Mouse (Mus musculus) hindbrain, embryonic 13.5 days (tissue): ENCODE data around the gene Sgsm2. TPM values are rescaled to one million over a fixed set of nuclear protein-coding genes. Genes with fewer than 3 reads are reported as not detected.

Experiments
- ATAC-seq: fragments of 200-750 bp; cut with Nextera tagmentation; 2 replicates; pipeline ENCODE4 v1.8.0; 2017; ENCODE audit warnings: moderate TSS enrichment; ENCODE audit not compliant: low FRiP score
- H3K27ac ChIP-seq: fragments of 300-500 bp; sonication (generic); 2 replicates; pipeline ENCODE4 v1.5.1; 2015; ENCODE audit warnings: inconsistent platforms, mild to moderate bottlenecking, moderate library complexity
- H3K27me3 ChIP-seq: fragments of 300-500 bp; sonication (generic); 2 replicates; pipeline ENCODE4 v1.6.1; 2015; ENCODE audit warnings: mild to moderate bottlenecking, inconsistent platforms
- H3K36me3 ChIP-seq: fragments of 300-500 bp; sonication (generic); 2 replicates; pipeline ENCODE4 v1.6.1; 2015; ENCODE audit warnings: mild to moderate bottlenecking, inconsistent platforms
- H3K4me1 ChIP-seq: fragments of 300-500 bp; sonication (generic); replicated peaks from 2 replicates; pipeline ENCODE4 v1.6.1; 2015; ENCODE audit warnings: inconsistent platforms
- H3K4me2 ChIP-seq: fragments of 300-500 bp; sonication (generic); 2 replicates; pipeline ENCODE4 v1.6.1; 2015; ENCODE audit warnings: inconsistent platforms, mild to moderate bottlenecking, moderate library complexity
- H3K4me3 ChIP-seq: fragments of 300-500 bp; sonication (generic); 2 replicates; pipeline ENCODE4 v1.5.1; 2015; ENCODE audit warnings: mild to moderate bottlenecking, inconsistent platforms
- H3K9ac ChIP-seq: fragments of 300-500 bp; sonication (generic); 2 replicates; pipeline ENCODE4 v1.6.1; 2015; ENCODE audit warnings: mild to moderate bottlenecking, inconsistent platforms
- H3K9me3 ChIP-seq: fragments of 300-500 bp; sonication (generic); 2 replicates; pipeline ENCODE4 v1.6.1; 2016; ENCODE audit warnings: inconsistent platforms
- WGBS: fragments of 180-500 bp; shearing (Covaris S2); methylation state at CpG from one replicate; pipeline ENCODE4 v1.1.7; 2015; 5-methylcytosine and 5-hydroxymethylcytosine counted together
- polyA plus RNA-seq: library from polyadenylated mRNA; unstranded; fragments of >200 nt; fragmentation: Nextera tagmentation; extraction: Ambion mirVana; gene quantifications from 2 replicates; pipeline ENCODE4 v1.2.1, GENCODE M21; 2015

Sgsm2 gene
- polyA plus RNA-seq, 1 experiment from 2014 or later = 17.8 TPM

DNA sequence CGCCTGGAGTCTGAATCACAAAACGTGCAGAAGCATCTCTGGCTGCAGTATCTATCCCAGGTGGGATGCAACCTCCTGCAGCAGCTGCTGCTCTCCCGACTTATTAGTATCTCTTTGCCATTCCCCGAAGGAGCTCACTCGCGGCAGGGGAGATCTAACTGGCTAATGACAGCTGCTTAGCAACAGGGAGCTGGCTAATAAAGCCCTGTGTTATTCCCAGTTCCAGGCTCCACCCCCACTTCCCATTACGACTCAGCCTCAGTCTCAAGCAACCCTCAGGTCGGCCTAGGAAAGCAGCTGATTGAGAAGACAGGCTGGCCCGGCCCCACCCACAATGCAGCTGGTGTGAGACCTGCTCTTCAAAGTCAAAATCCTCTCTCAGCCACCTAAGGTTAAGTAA is 20.1 kb downstream of the Sgsm2 start:
- Histone ChIP-seq H3K4me1 (peaks cover 40% of the 10 kb centered on the region), H3K4me2 (peak overlapping the region; percentile 45), H3K27me3 (no peaks in the 10 kb centered on the region), H3K36me3 (no peaks in the 10 kb centered on the region), H3K4me3 (peak overlapping the region; percentile 16; the same call in 1 of the 2 replicates), H3K9ac (no peak overlapping the region), H3K9me3 (no peaks in the 10 kb centered on the region), H3K27ac (peak overlapping the region; percentile 84)
- 1% methylated on average over 9 of the region's 9 CpGs for WGBS
- peak; percentile 93 for ATAC-seq

- ATAC-seq = no peak
- H3K4me1 ChIP-seq = peaks cover 53% of the 10 kb centered on the region
- H3K4me3 ChIP-seq = no peak overlapping the region
- 65% methylated on average over 3 of the region's 3 CpGs for WGBS
- H3K9ac ChIP-seq = no peak overlapping the region
- H3K36me3 ChIP-seq = no peaks in the 10 kb centered on the region
- H3K9me3 ChIP-seq = no peaks in the 10 kb centered on the region
- no peak overlapping the region for H3K27ac ChIP-seq
- H3K4me2 ChIP-seq = no peak overlapping the region
- no peaks in the 10 kb centered on the region for H3K27me3 ChIP-seq
These were observed 22.2 kb downstream of the Sgsm2 start for GRCm38 (mm10) chr11:74874630-74875029.

GRCm38 (mm10) chr11:74870991-74871622 is 25.8 kb downstream of the Sgsm2 start:
- peak overlapping the region; percentile 59; the same call in 1 of the 2 replicates for H3K9ac ChIP-seq
- peak overlapping the region; percentile 31; the same call in 1 of the 2 replicates for H3K4me2 ChIP-seq
- ATAC-seq = no peak
- H3K27ac ChIP-seq = peak overlapping the region; percentile 81
- no peaks in the 10 kb centered on the region for H3K9me3 ChIP-seq
- no peak overlapping the region for H3K4me3 ChIP-seq
- 19% methylated on average over 12 of the region's 12 CpGs for WGBS
- H3K36me3 ChIP-seq = peaks cover 28% of the 10 kb centered on the region
- H3K27me3 ChIP-seq = no peaks in the 10 kb centered on the region
- peaks cover 52% of the 10 kb centered on the region for H3K4me1 ChIP-seq

DNA sequence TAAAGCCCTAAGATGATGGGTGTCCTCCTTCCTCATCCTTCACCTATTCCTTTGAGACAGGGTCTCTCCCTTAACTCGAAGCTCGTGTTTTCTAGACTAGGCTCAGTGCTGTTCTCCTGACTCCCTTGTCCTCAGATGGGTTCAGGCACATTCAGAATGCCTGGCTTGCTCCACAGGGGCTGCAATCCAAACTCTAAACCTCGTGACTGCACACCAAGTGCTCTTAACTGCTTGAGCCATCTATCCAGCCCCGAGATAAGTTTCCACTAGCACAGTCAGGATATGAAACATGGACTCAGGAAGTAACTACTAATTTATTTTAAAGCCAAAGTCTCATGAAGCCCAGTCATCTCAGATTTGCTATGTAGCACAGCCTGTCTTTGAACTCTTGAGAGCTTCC is 26.3 kb downstream of the Sgsm2 start:
- Histone ChIP-seq H3K9ac (no peak overlapping the region), H3K4me3 (no peak overlapping the region), H3K27me3 (no peaks in the 10 kb centered on the region), H3K9me3 (no peaks in the 10 kb centered on the region), H3K27ac (peak overlapping the region; percentile 81), H3K36me3 (peaks cover 29% of the 10 kb centered on the region), H3K4me1 (peaks cover 48% of the 10 kb centered on the region), H3K4me2 (0 out of 2 replicates have a peak overlapping the region, but pooled peaks have one; percentile 6)
- ATAC-seq = no peak
- WGBS = 82% methylated on average over 4 of the region's 4 CpGs

- Histone ChIP-seq H3K36me3 (peaks cover 39% of the 10 kb centered on the region), H3K9me3 (no peaks in the 10 kb centered on the region), H3K27ac (peak overlapping the region; percentile 81), H3K4me3 (no peak overlapping the region), H3K4me1 (peaks cover 41% of the 10 kb centered on the region), H3K9ac (peak overlapping the region; percentile 43; the same call in 1 of the 2 replicates), H3K4me2 (0 out of 2 replicates have a peak overlapping the region, but pooled peaks have one; percentile 3), H3K27me3 (no peaks in the 10 kb centered on the region)
- 56% methylated on average over 6 of the region's 6 CpGs for WGBS
- peak; percentile 66; the same call in 1 of the 2 replicates for ATAC-seq
These were observed 27.3 kb downstream of the Sgsm2 start for GRCm38 (mm10) chr11:74869603-74870002.

- Histone ChIP-seq H3K27ac (0 out of 2 replicates have a peak overlapping the region, but pooled peaks have one; percentile 12), H3K9me3 (no peaks in the 10 kb centered on the region), H3K9ac (no peak overlapping the region), H3K4me3 (no peak overlapping the region), H3K36me3 (peaks cover 50% of the 10 kb centered on the region), H3K4me2 (no peak overlapping the region), H3K27me3 (no peaks in the 10 kb centered on the region), H3K4me1 (peaks cover 39% of the 10 kb centered on the region)
- WGBS = 96% methylated on average over 13 of the region's 13 CpGs
- no peak for ATAC-seq
These were observed 28.7 kb downstream of the Sgsm2 start for GRCm38 (mm10) chr11:74868046-74868760.

GRCm38 (mm10) chr11:74867181-74867580 is 29.7 kb downstream of the Sgsm2 start:
- Histone ChIP-seq H3K4me1 (peaks cover 38% of the 10 kb centered on the region), H3K9me3 (no peaks in the 10 kb centered on the region), H3K27me3 (no peaks in the 10 kb centered on the region), H3K27ac (no peak overlapping the region), H3K4me2 (no peak overlapping the region), H3K9ac (no peak overlapping the region), H3K36me3 (peaks cover 58% of the 10 kb centered on the region), H3K4me3 (no peak overlapping the region)
- ATAC-seq = no peak
- WGBS = 97% methylated on average over 2 of the region's 2 CpGs

GRCm38 (mm10) chr11:74866640-74867039 is 30.2 kb downstream of the Sgsm2 start:
- Histone ChIP-seq H3K4me1 (peaks cover 32% of the 10 kb centered on the region), H3K27ac (no peak overlapping the region), H3K4me2 (no peak overlapping the region), H3K4me3 (no peak overlapping the region), H3K36me3 (peaks cover 61% of the 10 kb centered on the region), H3K9ac (no peak overlapping the region), H3K27me3 (no peaks in the 10 kb centered on the region), H3K9me3 (no peaks in the 10 kb centered on the region)
- 91% methylated on average over 4 of the region's 4 CpGs for WGBS
- no peak for ATAC-seq

GRCm38 (mm10) chr11:74865252-74865651 is 31.6 kb downstream of the Sgsm2 start:
- Histone ChIP-seq H3K27ac (no peak overlapping the region), H3K27me3 (no peaks in the 10 kb centered on the region), H3K9ac (no peak overlapping the region), H3K4me2 (no peak overlapping the region), H3K9me3 (no peaks in the 10 kb centered on the region), H3K36me3 (peaks cover 72% of the 10 kb centered on the region), H3K4me1 (peaks cover 18% of the 10 kb centered on the region), H3K4me3 (no peak overlapping the region)
- no peak for ATAC-seq
- WGBS = 90% methylated on average over 9 of the region's 9 CpGs

DNA sequence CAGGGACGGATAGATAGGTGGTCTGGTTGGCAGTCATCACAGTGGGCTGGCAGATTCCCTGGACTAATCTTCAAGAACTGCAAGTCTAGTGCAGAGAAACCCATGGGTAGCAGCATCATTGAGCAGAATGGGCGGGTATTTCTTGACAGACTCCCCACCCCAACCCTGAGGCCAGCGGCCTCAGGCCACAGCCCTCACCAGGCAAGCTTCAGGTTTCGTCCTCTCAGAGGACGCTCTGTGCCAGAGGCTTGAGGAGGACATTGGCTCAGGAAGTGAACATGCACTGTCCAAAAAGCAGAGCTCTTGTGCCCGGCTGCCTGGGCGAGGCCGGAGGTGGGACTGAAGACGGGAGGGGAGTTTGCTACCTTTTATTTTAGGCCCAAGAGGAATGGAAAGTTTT is 32.4 kb downstream of the Sgsm2 start:
- Histone ChIP-seq H3K4me3 (no peak overlapping the region), H3K27ac (no peak overlapping the region), H3K9me3 (no peaks in the 10 kb centered on the region), H3K27me3 (no peaks in the 10 kb centered on the region), H3K9ac (no peak overlapping the region), H3K4me2 (no peak overlapping the region), H3K36me3 (peaks cover 80% of the 10 kb centered on the region), H3K4me1 (peaks cover 10% of the 10 kb centered on the region)
- ATAC-seq = no peak
- 92% methylated on average over 9 of the region's 9 CpGs for WGBS

DNA sequence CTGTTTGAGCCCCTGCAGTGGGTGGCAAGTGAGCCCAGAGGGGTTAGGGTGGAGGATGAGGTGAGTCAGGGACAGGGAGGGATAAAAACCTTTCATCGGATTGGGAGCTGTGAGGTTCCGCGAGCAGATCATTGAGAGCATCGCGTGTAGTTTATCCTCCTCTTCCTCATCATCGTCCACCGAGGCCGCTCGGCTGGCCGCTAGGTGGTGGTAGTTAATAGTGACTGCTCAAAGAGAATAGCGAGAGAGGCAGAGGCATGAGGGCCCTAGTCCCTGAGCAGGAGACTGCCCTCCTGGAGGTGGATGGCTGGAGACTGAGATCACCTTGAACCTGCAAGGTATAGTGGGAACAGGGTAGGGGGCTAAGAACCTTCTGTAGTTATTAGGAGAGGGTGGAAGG is 33.4 kb downstream of the Sgsm2 start:
- Histone ChIP-seq H3K9ac (0 out of 2 replicates have a peak overlapping the region, but pooled peaks have one; percentile 8), H3K36me3 (peaks cover 85% of the 10 kb centered on the region), H3K4me2 (no peak overlapping the region), H3K4me1 (peaks cover under 1% of the 10 kb centered on the region; the same call in 1 of the 2 replicates), H3K4me3 (no peak overlapping the region), H3K27ac (no peak overlapping the region), H3K27me3 (no peaks in the 10 kb centered on the region), H3K9me3 (no peaks in the 10 kb centered on the region)
- no peak for ATAC-seq
- 16% methylated on average over 11 of the region's 11 CpGs for WGBS

- no peak overlapping the region for H3K4me3 ChIP-seq
- no peak overlapping the region for H3K27ac ChIP-seq
- H3K36me3 ChIP-seq = peaks cover 84% of the 10 kb centered on the region
- no peak overlapping the region for H3K4me2 ChIP-seq
- H3K27me3 ChIP-seq = no peaks in the 10 kb centered on the region
- H3K4me1 ChIP-seq = no peaks in the 10 kb centered on the region; the same call in 1 of the 2 replicates
- ATAC-seq = no peak
- 85% methylated on average over 5 of the region's 5 CpGs for WGBS
- H3K9me3 ChIP-seq = no peaks in the 10 kb centered on the region
- no peak overlapping the region for H3K9ac ChIP-seq
These were observed 34.7 kb downstream of the Sgsm2 start for GRCm38 (mm10) chr11:74862129-74862528.
